Mouse (Mus musculus): ENCODE data around the gene Sap30l.

DNA sequence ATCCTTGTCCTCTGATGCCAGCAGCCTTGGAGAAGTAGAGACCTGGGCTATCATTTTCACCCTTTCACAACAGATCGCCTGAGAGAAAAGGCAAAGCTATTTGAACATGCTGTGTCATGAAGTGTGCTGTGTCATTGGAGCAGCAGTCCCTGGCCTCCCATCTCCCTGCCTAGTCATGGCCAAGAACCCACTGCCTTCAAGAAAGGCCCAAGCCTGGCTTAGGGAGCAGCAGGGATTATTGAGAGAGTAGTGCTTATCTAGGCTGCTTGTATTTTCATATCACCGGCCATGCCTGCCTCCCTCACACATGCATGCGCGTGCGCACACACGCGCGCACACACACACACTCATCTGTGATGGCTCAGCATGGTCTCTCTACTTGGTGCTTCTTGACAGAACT lies 10.8 kb downstream of the Sap30l start:
- TF ChIP-seq CTCF (IDR thresholded peaks at IDR 0.05; ENCODE audit: low read depth, low read length) (no peak), POLR2A (IDR thresholded peaks at IDR 0.05; ENCODE audit: insufficient read depth, low read length) (no peak)
